Mouse (Mus musculus) ES-E14 (cell line): Measurements from ENCODE around the gene Kcnab2.

ENCODE experiments used
- HCFC1 ChIP-seq: IDR thresholded peaks from 2 replicates; pipeline ENCODE4 v1.6.1; 2012; ENCODE audit warnings: low read length, inconsistent platforms, borderline replicate concordance; ENCODE audit not compliant: insufficient read depth
- MAFK ChIP-seq: IDR thresholded peaks from 2 replicates; pipeline ENCODE4 v1.6.1; 2014; ENCODE audit warnings: mild to moderate bottlenecking, low read depth, low read length, inconsistent platforms; ENCODE audit not compliant: insufficient read depth

- TF ChIP-seq MAFK (no peak), HCFC1 (no peak)
These were observed 42.4 kb upstream of the Kcnab2 start for GRCm38 (mm10) chr4:152520083-152520482.
